Mouse (Mus musculus): ENCODE results near the gene Kctd4.

- no peak for TF ChIP-seq CTCF (IDR thresholded peaks at IDR 0.05; ENCODE audit: control insufficient read depth, insufficient read depth, insufficient replicate concordance, low read depth, low read length)
- no peak for TF ChIP-seq POLR2A (IDR thresholded peaks at IDR 0.05; ENCODE audit: control insufficient read depth, low read depth, low read length)
Measured at GRCm38 (mm10) chr14:75942365-75942764, 12.4 kb upstream of the Kctd4 start.
